Comparison of ENCODE assay signal across 8 mouse cellular contexts in genomic region chr2:105399085-105399891, GRCm38 (mm10). TPM values are rescaled to one million over a fixed set of nuclear protein-coding genes. Genes with fewer than 3 reads are reported as not detected.
DNase-seq lines count a peak whose midpoint lies in the region; ATAC-seq and TF ChIP-seq lines count a peak whose summit lies in the region.

Rcn1 (minus strand) TSS chr2:105399319.

- under 1% methylated on average over 57 of the region's 57 CpGs for WGBS in forebrain, embryonic 15.5 days
- WGBS in large intestine, adult 2 months, result 1% methylated on average over 57 of the region's 57 CpGs
- WGBS in lung, embryonic 15.5 days, result under 1% methylated on average over 55 of the region's 57 CpGs

- peak; percentile 92 for ATAC-seq in forebrain, embryonic 15.5 days (replicated peaks)
- peak; percentile 97 for ATAC-seq in lung, embryonic 15.5 days (ENCODE audit: borderline replicate concordance, extremely low read depth, low FRiP score, low TSS enrichment)

- H3K27ac ChIP-seq in ES-E14 (ENCODE audit: insufficient read depth, low read depth, low read length, poor library complexity, severe bottlenecking), result no peak within 1 kb of the TSS; the same call in 1 of the 2 replicates
- H3K27ac ChIP-seq in forebrain, embryonic 15.5 days (replicated peaks), result peak within 1 kb of the TSS; percentile 75
- H3K27ac ChIP-seq in lung, embryonic 15.5 days, result peak within 1 kb of the TSS; percentile 97

- peak within 1 kb of the TSS; percentile 84 for H3K9ac ChIP-seq in ES-E14 (ENCODE audit: insufficient read depth, low read depth, low read length, poor library complexity, severe bottlenecking)
- peak within 1 kb of the TSS; percentile 68 for H3K9ac ChIP-seq in forebrain, embryonic 15.5 days (replicated peaks)
- peak within 1 kb of the TSS; percentile 89 for H3K9ac ChIP-seq in lung, embryonic 15.5 days

- H3K27me3 ChIP-seq in forebrain, embryonic 15.5 days, result no peaks in the 10 kb centered on the region
- no peaks in the 10 kb centered on the region for H3K27me3 ChIP-seq in lung, embryonic 15.5 days

- H3K4me3 ChIP-seq in ES-E14 (ENCODE audit: insufficient read depth in 1 of 2, low read depth in 1 of 2, low read length in 2 of 2, poor library complexity in 1 of 2, severe bottlenecking in 1 of 2), result peak within 1 kb of the TSS; percentile 71 to 84
- H3K4me3 ChIP-seq in forebrain, embryonic 15.5 days, result peak within 1 kb of the TSS; percentile 62
- H3K4me3 ChIP-seq in lung, embryonic 15.5 days, result peak within 1 kb of the TSS; percentile 77

- intact Hi-C loops in heart, postnatal 14 days (cut with DNase I), result no loop called here

- H3K9me3 ChIP-seq in ES-E14 (ENCODE audit: control insufficient read depth, insufficient read depth, low read depth, low read length), result no peaks in the 10 kb centered on the region
- H3K9me3 ChIP-seq in forebrain, embryonic 15.5 days, result no peaks in the 10 kb centered on the region
- H3K9me3 ChIP-seq in lung, embryonic 15.5 days, result no peaks in the 10 kb centered on the region

- H3K36me3 ChIP-seq in ES-E14 (ENCODE audit: control insufficient read depth, insufficient read depth, low read length, poor library complexity, severe bottlenecking), result peaks cover 2% of the 10 kb centered on the region; the same call in 1 of the 2 replicates
- no peaks in the 10 kb centered on the region for H3K36me3 ChIP-seq in forebrain, embryonic 15.5 days
- H3K36me3 ChIP-seq in lung, embryonic 15.5 days, result peaks cover 3% of the 10 kb centered on the region; the same call in 1 of the 2 replicates

- peak; percentile 70 for DNase-seq in ES-E14 (ENCODE audit: low read depth, low spot score)
- peak; percentile 13 for DNase-seq in cerebellum, adult 11-12 months
- DNase-seq in heart, postnatal 14 days, result peak; percentile 83 to 85
- peak; percentile 19 for DNase-seq in large intestine, adult 2 months (ENCODE audit: low read depth, low spot score)
- peak; percentile 84 for DNase-seq in ovary, adult 18-20 months (ENCODE audit: low spot score)
- DNase-seq in thymus, postnatal 10 days (ENCODE audit: low spot score in 2 of 2), result peak; percentile 41 to 53

- H3K4me1 ChIP-seq in ES-E14 (ENCODE audit: control insufficient read depth in 2 of 2, insufficient read depth in 2 of 2, low read length in 2 of 2, poor library complexity in 1 of 2), result peaks cover 8 to 23% of the 10 kb centered on the region in 2 experiments
- H3K4me1 ChIP-seq in forebrain, embryonic 15.5 days, result peaks cover 22% of the 10 kb centered on the region
- peaks cover 26% of the 10 kb centered on the region for H3K4me1 ChIP-seq in lung, embryonic 15.5 days

- in situ Hi-C loops in ES-E14 (cut with MboI; ENCODE audit: low sequenced_read_pairs in 2 of 2, unreplicated experiment in 2 of 2), result no loop called here

- peak within 1 kb of the TSS; percentile 94 for H3K4me2 ChIP-seq in forebrain, embryonic 15.5 days (replicated peaks)
- peak within 1 kb of the TSS; percentile 66 for H3K4me2 ChIP-seq in lung, embryonic 15.5 days

TF ChIP-seq in ES-E14, 5 proteins besides CTCF, POLR2A, EP300 and RAD21:
- TF ChIP-seq ZNF384 (IDR thresholded peaks at IDR 0.05; ENCODE audit: low read depth, low read length) (no peak), CHD2 (IDR thresholded peaks at IDR 0.05; ENCODE audit: low read depth, low read length) (no peak), ZC3H11A (IDR thresholded peaks at IDR 0.05; ENCODE audit: borderline replicate concordance, low read depth, low read length) (no peak), HCFC1 (IDR thresholded peaks at IDR 0.05; ENCODE audit: borderline replicate concordance, insufficient read depth, low read length) (no peak), MAFK (IDR thresholded peaks at IDR 0.05; ENCODE audit: insufficient read depth, low read depth, low read length) (no peak)

RNA-seq across cellular contexts. Expression of gene Rcn1, which starts in this region (rescaled TPM):
- 71.1 and 73.6 TPM in 2 replicates for total RNA-seq in ES-E14 (2012; rRNA removed)
- polyA plus RNA-seq in forebrain, embryonic 15.5 days (2015; fragmentation: Nextera tagmentation; extraction: Ambion mirVana), result 52.4 and 53.8 TPM in 2 replicates
- 10 to 100 TPM; 30.7 to 31.0 TPM for total RNA-seq in heart, postnatal 14 days (2021)
- 3.8 and 5.1 TPM in 2 replicates for polyA plus RNA-seq in large intestine, adult 2 months (2012; rRNA removed)
- polyA plus RNA-seq in lung, embryonic 15.5 days (2015; fragmentation: Nextera tagmentation; extraction: Ambion mirVana), result 145 and 156 TPM in 2 replicates

Comparison
In these comparisons a context has a peak if more than half of its experiments do, and no peak if none do; other contexts are left out.
1. DNase-seq: peak in every context shown above with its lines; median percentile 84 in heart, postnatal 14 days; 84 in ovary, adult 18-20 months; 70 in ES-E14; 47 in thymus, postnatal 10 days; 19 in large intestine, adult 2 months; 13 in cerebellum, adult 11-12 months.